Mouse (Mus musculus): ENCODE results near the gene Bbox1. TPM values are rescaled to one million over a fixed set of nuclear protein-coding genes. Genes with fewer than 3 reads are reported as not detected.

Gene Bbox1
- total and polyA plus RNA-seq, 3 experiments: not detected

GRCm38 (mm10) chr2:110214991-110215684 is 99.2 kb downstream of the Bbox1 start:
- H3K9ac ChIP-seq (ENCODE audit: insufficient read depth, low read depth): no peak overlapping the region
- dilution Hi-C loops (cut with MboI; ENCODE audit: extremely low pct_ligation_motif_present, extremely low pct_unique_long_range_greater_than_20kb, low sequenced_read_pairs): no loop called here
- H3K36me3 ChIP-seq (replicated peaks in 1 of 2; ENCODE audit: control insufficient read depth in 1 of 2, insufficient read depth in 1 of 2, low read length in 1 of 2): no peaks in the 10 kb centered on the region
- no peaks in the 10 kb centered on the region for H3K9me3 ChIP-seq (replicated peaks; ENCODE audit: low read length)
- H3K4me2 ChIP-seq (ENCODE audit: insufficient read depth, low read depth, poor library complexity, severe bottlenecking): no peak overlapping the region; the same call in 1 of the 2 replicates
- no peak overlapping the region for H3K4me3 ChIP-seq (replicated peaks in 1 of 3; ENCODE audit: low read depth in 2 of 3, low read length in 2 of 3, poor library complexity in 1 of 3)
- no peaks in the 10 kb centered on the region for H3K4me1 ChIP-seq (ENCODE audit: control insufficient read depth in 1 of 2, insufficient read depth in 2 of 2)
- TF ChIP-seq MAZ (IDR thresholded peaks at IDR 0.05; ENCODE audit: low read depth, low read length) (no peak), POLR2A (IDR thresholded peaks at IDR 0.05; ENCODE audit: low read depth, low read length) (no peak), ZC3H11A (IDR thresholded peaks at IDR 0.05; ENCODE audit: low read depth, low read length) (no peak), USF1 (IDR thresholded peaks at IDR 0.05; ENCODE audit: low read depth, low read length) (no peak), MEF2A (IDR thresholded peaks at IDR 0.05; ENCODE audit: borderline replicate concordance, low read depth, low read length) (no peak), PAX5 (IDR thresholded peaks at IDR 0.05; ENCODE audit: low read length) (no peak), EP300 (IDR thresholded peaks at IDR 0.05; ENCODE audit: low read length) (no peak), ZKSCAN1 (IDR thresholded peaks at IDR 0.05; ENCODE audit: borderline replicate concordance, low read depth, low read length) (no peak), JUND (conservative IDR thresholded peaks at IDR 0.05; ENCODE audit: low read depth, low read length) (no peak), ZNF384 (IDR thresholded peaks at IDR 0.05; ENCODE audit: low read depth, low read length) (no peak)
- DNase-seq (ENCODE audit: extremely low read depth): no peak
- no peak overlapping the region for H3K27ac ChIP-seq (ENCODE audit: insufficient read depth, low read depth)
- in situ Hi-C loops (cut with MboI; ENCODE audit: low pct_ligation_motif_present, low pct_unique_long_range_greater_than_20kb, low sequenced_read_pairs): loop anchor here (25.0 kb wide), 1 partner anchor 153 kb away; no protein-coding TSS in a partner anchor
- H3K79me2 ChIP-seq (replicated peaks; ENCODE audit: control insufficient read depth, extremely low read depth, insufficient read depth, poor library complexity, severe bottlenecking): no peaks in the 10 kb centered on the region
- H3K27me3 ChIP-seq (replicated peaks): no peaks in the 10 kb centered on the region

GRCm38 (mm10) chr2:110214278-110214677 is 100.1 kb downstream of the Bbox1 start:
- Histone ChIP-seq H3K4me2 (ENCODE audit: insufficient read depth, low read depth, poor library complexity, severe bottlenecking) (no peak overlapping the region), H3K27ac (ENCODE audit: insufficient read depth, low read depth) (no peak overlapping the region), H3K36me3 (replicated peaks in 1 of 2; ENCODE audit: control insufficient read depth in 1 of 2, insufficient read depth in 1 of 2, low read length in 1 of 2) (no peaks in the 10 kb centered on the region), H3K9ac (ENCODE audit: insufficient read depth, low read depth) (no peak overlapping the region), H3K4me3 (replicated peaks in 1 of 3; ENCODE audit: low read depth in 2 of 3, low read length in 2 of 3, poor library complexity in 1 of 3) (no peak overlapping the region), H3K9me3 (replicated peaks; ENCODE audit: low read length) (no peaks in the 10 kb centered on the region), H3K4me1 (ENCODE audit: control insufficient read depth in 1 of 2, insufficient read depth in 2 of 2) (no peaks in the 10 kb centered on the region), H3K79me2 (replicated peaks; ENCODE audit: control insufficient read depth, extremely low read depth, insufficient read depth, poor library complexity, severe bottlenecking) (no peaks in the 10 kb centered on the region), H3K27me3 (replicated peaks) (no peaks in the 10 kb centered on the region)
- DNase-seq (ENCODE audit: extremely low read depth): no peak
- in situ Hi-C loops (cut with MboI; ENCODE audit: low pct_ligation_motif_present, low pct_unique_long_range_greater_than_20kb, low sequenced_read_pairs) (loop anchor here (25.0 kb wide), 1 partner anchor 152 kb away; no protein-coding TSS in a partner anchor), dilution Hi-C loops (cut with MboI; ENCODE audit: extremely low pct_ligation_motif_present, extremely low pct_unique_long_range_greater_than_20kb, low sequenced_read_pairs) (no loop called here)
- TF ChIP-seq MXI1 (IDR thresholded peaks at IDR 0.05; ENCODE audit: low read depth, low read length) (no peak), CTCF (conservative IDR thresholded peaks at IDR 0.05 in 1 of 2, IDR thresholded peaks at IDR 0.05 in 1 of 2; ENCODE audit: low read depth in 2 of 2, low read length in 2 of 2) (no peak), POLR2AphosphoS2 (IDR thresholded peaks at IDR 0.05; ENCODE audit: low read depth, low read length) (no peak), MYC (IDR thresholded peaks at IDR 0.05; ENCODE audit: low read depth, low read length) (no peak), JUND (conservative IDR thresholded peaks at IDR 0.05; ENCODE audit: low read depth, low read length) (no peak), IRF4 (IDR thresholded peaks at IDR 0.05; ENCODE audit: low read depth, low read length) (no peak), CHD1 (IDR thresholded peaks at IDR 0.05; ENCODE audit: low read depth, low read length) (no peak), JUN (IDR thresholded peaks at IDR 0.05; ENCODE audit: insufficient read depth, low read depth, low read length) (no peak)

Other genes starting within 250 kb of the Bbox1 start
- not detected in 2 replicates for gene Fibin, start 48.6 kb upstream of the Bbox1 start, total RNA-seq (2012; rRNA removed)
- gene Fibin, start 48.6 kb upstream of the Bbox1 start, total RNA-seq (2014; rRNA removed): not detected in 2 replicates
- gene Fibin, start 48.6 kb upstream of the Bbox1 start, polyA plus RNA-seq (2012; ENCODE audit: insufficient read length, low read depth): not detected in 2 replicates